Mouse (Mus musculus) activated CD4-positive, CD25-positive, alpha-beta regulatory T cell, adult 4 months (primary cell): ENCODE measurements around the gene Samd14. TPM values are rescaled to one million over a fixed set of nuclear protein-coding genes. Genes with fewer than 3 reads are reported as not detected.

ENCODE experiments used
- ATAC-seq: one replicate; pipeline ENCODE4 v1.8.0; 2017
- polyA plus RNA-seq, 2 experiments: library from polyadenylated mRNA; unstranded; fragments of 100-300 nt; shearing (Covaris generic); gene quantifications; one replicate each; pipeline ENCODE4 v1.2.1; 2017

Samd14 gene
- polyA plus RNA-seq, 2 experiments from 2014 or later, result 0.32 TPM; not detected in 1

GRCm38 (mm10) chr11:95037306-95037705 lies 27.6 kb downstream of the Samd14 start:
- no peak for ATAC-seq

- no peak for ATAC-seq
Measured at GRCm38 (mm10) chr11:95038156-95038817, 28.6 kb downstream of the Samd14 start.

- no peak for ATAC-seq
Measured at GRCm38 (mm10) chr11:95038818-95039655, 29.4 kb downstream of the Samd14 start.

- ATAC-seq, result no peak
Measured at GRCm38 (mm10) chr11:95039766-95040165, 30.1 kb downstream of the Samd14 start.

- no peak for ATAC-seq
Measured at GRCm38 (mm10) chr11:95040491-95041138, 30.9 kb downstream of the Samd14 start.

GRCm38 (mm10) chr11:95041139-95041609 lies 31.5 kb downstream of the Samd14 start, which contains the start of gene Pdk2:
Gene Pdk2, minus strand, starts transcription at chr11:95041354.
- peak; percentile 98 for ATAC-seq

- no peak for ATAC-seq
Measured at GRCm38 (mm10) chr11:95042096-95042495, 32.4 kb downstream of the Samd14 start.

- no peak for ATAC-seq
Measured at GRCm38 (mm10) chr11:95043060-95043459, 33.4 kb downstream of the Samd14 start.

- ATAC-seq, result no peak
Measured at GRCm38 (mm10) chr11:95043608-95044007, 33.9 kb downstream of the Samd14 start.

- no peak for ATAC-seq
Measured at GRCm38 (mm10) chr11:95044185-95044870, 34.6 kb downstream of the Samd14 start.

- ATAC-seq, result peak; percentile 79
Measured at GRCm38 (mm10) chr11:95046980-95047680, 37.5 kb downstream of the Samd14 start.

- ATAC-seq, result no peak
Measured at GRCm38 (mm10) chr11:95053062-95053461, 43.4 kb downstream of the Samd14 start.

- no peak for ATAC-seq
Measured at GRCm38 (mm10) chr11:95056768-95057501, 47.3 kb downstream of the Samd14 start.

GRCm38 (mm10) chr11:95069226-95069957 lies 59.7 kb downstream of the Samd14 start:
- no peak for ATAC-seq

- ATAC-seq, result no peak
Measured at GRCm38 (mm10) chr11:95070140-95071107, 60.7 kb downstream of the Samd14 start.

- ATAC-seq, result no peak
Measured at GRCm38 (mm10) chr11:95071266-95071665, 61.6 kb downstream of the Samd14 start.

GRCm38 (mm10) chr11:95072136-95072535 lies 62.5 kb downstream of the Samd14 start:
- no peak for ATAC-seq

GRCm38 (mm10) chr11:95072804-95073203 lies 63.1 kb downstream of the Samd14 start:
- no peak for ATAC-seq

- no peak for ATAC-seq
Measured at GRCm38 (mm10) chr11:95073835-95074234, 64.2 kb downstream of the Samd14 start.
